Mouse (Mus musculus) C2C12 (cell line): ENCODE measurements around the gene Mroh3. TPM values are rescaled to one million over a fixed set of nuclear protein-coding genes. Genes with fewer than 3 reads are reported as not detected.

Experiments
- H3K27me3 ChIP-seq: one replicate; pipeline ENCODE4 v1.6.1; 2011; ENCODE audit not compliant: control insufficient read depth, insufficient read depth, insufficient read length
- H3K36me3 ChIP-seq: one replicate; pipeline ENCODE4 v1.6.1; 2011; ENCODE audit not compliant: control insufficient read depth, insufficient read depth
- H3K4me3 ChIP-seq: one replicate; pipeline ENCODE4 v1.5.1; 2011; ENCODE audit warnings: mild to moderate bottlenecking, control low read depth; ENCODE audit not compliant: poor library complexity, insufficient read depth, severe bottlenecking
- H3K79me2 ChIP-seq: one replicate; pipeline ENCODE4 v1.6.1; 2011; ENCODE audit not compliant: control insufficient read depth, insufficient read depth
- H3K79me3 ChIP-seq: one replicate; pipeline ENCODE4 v1.6.1; 2011; ENCODE audit warnings: low read depth, control low read depth
- H3ac ChIP-seq: one replicate; pipeline ENCODE3; 2011; ENCODE audit warnings: low read depth; ENCODE audit not compliant: control insufficient read depth, insufficient read length
- CEBPB ChIP-seq: IDR thresholded peaks from one replicate; pipeline ENCODE4 v1.6.1; 2011; ENCODE audit warnings: low read depth, mild to moderate bottlenecking, control low read depth, moderate library complexity
- CTCF ChIP-seq: IDR thresholded peaks from one replicate; pipeline ENCODE4 v1.5.1; 2011; ENCODE audit not compliant: control insufficient read depth, insufficient read depth, insufficient read length
- FOSL1 ChIP-seq: IDR thresholded peaks from one replicate; pipeline ENCODE4 v1.8.0; 2011; ENCODE audit warnings: mild to moderate bottlenecking, low read length; ENCODE audit not compliant: poor library complexity, insufficient read depth, severe bottlenecking
- MAX ChIP-seq: IDR thresholded peaks from one replicate; pipeline ENCODE4 v1.6.1; 2011; ENCODE audit warnings: mild to moderate bottlenecking, control low read depth
- MYOD1 ChIP-seq: IDR thresholded peaks from one replicate; pipeline ENCODE4 v1.6.1; 2011; ENCODE audit warnings: low read depth; ENCODE audit not compliant: control insufficient read depth, insufficient read length
- MYOG ChIP-seq: IDR thresholded peaks from one replicate; pipeline ENCODE4 v1.6.1; 2011; ENCODE audit not compliant: control insufficient read depth, insufficient read length; ENCODE audit errors: extremely low read depth
- USF1 ChIP-seq: IDR thresholded peaks from one replicate; pipeline ENCODE4 v1.6.1; 2011; ENCODE audit warnings: low read depth, mild to moderate bottlenecking, control low read depth, moderate library complexity
- polyA plus RNA-seq: library from polyadenylated mRNA; unstranded; fragments of >200 nt; fragmentation: generic; extraction: Trizol; gene quantifications from one replicate; pipeline ENCODE4 v1.2.1, GENCODE M21; 2012; ENCODE audit warnings: missing spikeins

Mroh3 gene
- polyA plus RNA-seq, 1 experiment: not detected

- TF ChIP-seq USF1 (peak; percentile 17), MYOG (no peak)
- H3K36me3 ChIP-seq: no peaks in the 10 kb centered on the region
- H3K4me3 ChIP-seq: no peak overlapping the region
- H3K27me3 ChIP-seq: no peaks in the 10 kb centered on the region
- H3K79me2 ChIP-seq: no peaks in the 10 kb centered on the region
- no peaks in the 10 kb centered on the region for H3K79me3 ChIP-seq
- H3ac ChIP-seq: no peak overlapping the region
Observed at GRCm38 (mm10) chr1:136142336-136142735, 70.3 kb downstream of the Mroh3 start.

DNA sequence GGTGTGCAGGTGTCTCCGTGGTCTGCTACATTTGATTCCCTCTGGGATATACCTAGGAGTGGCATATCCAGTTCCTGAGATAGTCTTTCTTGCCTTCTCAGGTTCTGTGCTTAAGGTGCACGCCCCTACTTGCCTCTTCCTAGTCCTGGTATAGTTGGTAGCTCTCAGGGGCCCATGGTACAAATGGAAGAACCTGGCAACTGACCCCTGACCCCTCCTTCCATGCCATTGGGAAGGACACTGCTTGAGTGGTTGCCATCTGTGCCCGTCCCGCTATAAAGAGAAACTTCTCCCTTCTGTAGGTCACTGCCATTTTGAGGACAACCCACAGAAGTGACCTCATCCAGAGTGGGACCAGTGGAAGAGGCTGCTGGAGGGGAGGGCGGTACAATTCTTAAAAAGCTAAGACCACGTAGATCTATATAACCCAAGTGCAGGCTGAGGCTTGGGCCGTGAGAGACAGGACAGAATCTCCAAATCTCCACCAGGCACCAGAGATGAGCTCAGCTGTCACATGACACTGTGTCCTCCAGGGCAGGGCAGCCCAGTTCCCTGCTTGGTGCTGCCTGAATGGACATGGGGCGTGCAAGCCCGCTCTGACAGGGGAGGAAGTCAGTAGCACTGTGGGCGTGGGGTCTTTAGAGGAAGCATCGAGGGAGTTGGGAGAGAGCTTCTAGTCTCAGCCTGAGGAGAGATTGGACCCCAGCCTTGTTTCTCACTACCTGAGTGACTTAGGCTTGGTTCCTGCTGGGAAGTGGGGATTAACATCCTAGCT is 71.3 kb downstream of the Mroh3 start:
- no peaks in the 10 kb centered on the region for H3K79me2 ChIP-seq
- H3K4me3 ChIP-seq: no peak overlapping the region
- no peak for TF ChIP-seq CEBPB
- no peaks in the 10 kb centered on the region for H3K79me3 ChIP-seq
- no peaks in the 10 kb centered on the region for H3K27me3 ChIP-seq
- no peak overlapping the region for H3ac ChIP-seq
- no peaks in the 10 kb centered on the region for H3K36me3 ChIP-seq

DNA sequence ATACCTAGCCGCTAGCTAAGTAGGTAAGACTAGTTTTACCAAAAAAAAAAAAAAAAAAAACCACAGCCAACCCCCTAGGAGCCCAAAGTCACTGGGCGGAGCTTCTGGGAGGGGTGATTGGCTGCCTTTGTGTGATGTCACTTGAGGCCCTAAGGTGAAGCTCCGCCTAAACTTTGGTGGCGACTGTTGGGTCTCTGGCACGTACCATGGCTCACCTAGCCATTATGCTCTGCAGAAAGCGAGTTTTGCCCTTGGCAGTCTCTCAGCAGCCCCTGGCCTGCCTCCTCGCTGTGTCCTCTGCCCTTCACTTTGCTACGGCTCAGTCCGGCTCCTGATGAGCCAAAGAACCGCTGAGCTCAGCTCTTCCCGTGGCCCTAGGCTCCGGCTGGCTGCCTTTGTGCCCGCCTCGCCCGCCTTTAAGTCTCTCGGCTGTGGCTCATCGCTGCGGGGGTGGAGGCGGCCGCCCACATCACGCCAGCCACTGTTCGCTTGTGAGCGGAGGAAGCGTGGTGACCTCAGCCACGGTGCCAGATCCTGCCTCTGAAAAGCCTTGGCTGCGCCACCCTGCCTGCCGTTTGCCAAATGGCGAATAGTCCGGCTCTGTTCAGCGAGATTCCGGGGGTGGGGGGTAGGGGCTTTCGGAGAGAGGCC is 72.5 kb downstream of the Mroh3 start:
- H3K36me3 ChIP-seq: no peaks in the 10 kb centered on the region
- peak overlapping the region; percentile 80 for H3ac ChIP-seq
- H3K79me2 ChIP-seq: no peaks in the 10 kb centered on the region
- no peaks in the 10 kb centered on the region for H3K79me3 ChIP-seq
- H3K4me3 ChIP-seq: peak overlapping the region; percentile 29
- TF ChIP-seq CTCF (no peak), CEBPB (no peak), USF1 (no peak), MAX (no peak), MYOD1 (no peak), MYOG (no peak), FOSL1 (no peak)
- H3K27me3 ChIP-seq: no peaks in the 10 kb centered on the region

DNA sequence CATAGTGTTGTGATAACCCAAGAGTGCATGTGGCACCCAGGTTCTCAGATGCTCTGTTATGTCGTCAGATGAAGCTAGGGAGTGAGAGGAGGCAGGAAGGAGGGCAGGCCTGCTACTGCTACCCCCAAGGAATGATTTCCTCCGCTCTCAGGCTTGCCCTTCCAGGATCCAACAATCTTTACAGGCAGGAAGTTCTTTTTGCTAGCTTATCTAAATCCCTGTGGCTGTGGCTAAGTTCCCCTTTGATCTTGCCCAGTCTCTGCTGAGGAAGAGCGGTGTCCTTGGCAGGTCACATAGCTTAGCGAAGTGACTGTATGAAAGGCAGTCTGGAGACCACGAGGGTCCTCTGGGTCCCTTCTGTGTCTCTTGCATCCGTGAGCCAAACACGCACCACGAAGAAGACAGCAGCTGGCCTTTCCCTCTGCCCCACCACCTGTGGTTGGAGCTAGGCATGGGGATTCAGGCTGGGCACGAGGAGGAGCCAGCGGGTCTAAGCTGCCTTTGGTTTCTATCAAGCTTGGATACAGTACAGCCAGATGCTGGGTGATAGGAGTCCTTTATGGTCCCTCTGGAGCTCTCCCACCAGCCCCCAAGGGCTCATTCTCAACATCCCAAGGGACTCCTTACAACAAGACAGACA is 74.3 kb downstream of the Mroh3 start:
- Histone ChIP-seq H3K79me3 (no peaks in the 10 kb centered on the region), H3K27me3 (no peaks in the 10 kb centered on the region), H3K4me3 (no peak overlapping the region), H3ac (no peak overlapping the region), H3K36me3 (no peaks in the 10 kb centered on the region), H3K79me2 (no peaks in the 10 kb centered on the region)
- TF ChIP-seq CEBPB (no peak), MAX (no peak), USF1 (no peak), FOSL1 (no peak), MYOG (no peak), MYOD1 (no peak), CTCF (no peak)

DNA sequence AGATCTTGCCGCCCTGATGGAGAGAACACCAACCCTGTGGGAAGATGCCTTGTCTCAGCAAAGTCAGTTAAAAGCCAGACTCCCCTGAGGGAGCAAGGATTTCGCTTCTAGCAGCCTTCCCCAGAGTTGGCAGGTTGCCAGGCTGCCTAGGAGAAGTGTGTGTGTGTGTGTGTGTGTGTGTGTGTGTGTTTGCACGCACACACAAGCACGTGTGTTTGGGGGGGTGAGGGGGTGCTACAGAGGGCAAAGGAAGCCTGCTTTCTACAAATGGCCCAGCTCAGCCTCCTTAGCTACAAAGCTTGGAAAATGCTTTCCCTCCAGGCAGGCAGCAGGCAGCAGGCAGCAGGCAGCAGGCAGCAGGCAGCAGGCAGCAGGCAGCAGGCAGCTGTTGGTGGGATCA is 75.1 kb downstream of the Mroh3 start:
- TF ChIP-seq USF1 (no peak), CTCF (no peak), MYOD1 (no peak), FOSL1 (no peak), MAX (no peak), MYOG (no peak), CEBPB (no peak)
- H3K79me2 ChIP-seq: no peaks in the 10 kb centered on the region
- no peaks in the 10 kb centered on the region for H3K27me3 ChIP-seq
- no peaks in the 10 kb centered on the region for H3K36me3 ChIP-seq
- H3K4me3 ChIP-seq: no peak overlapping the region
- H3K79me3 ChIP-seq: no peaks in the 10 kb centered on the region
- no peak overlapping the region for H3ac ChIP-seq

GRCm38 (mm10) chr1:136137071-136137531 is 75.5 kb downstream of the Mroh3 start:
- H3ac ChIP-seq: no peak overlapping the region
- no peak for TF ChIP-seq CTCF
- TF ChIP-seq FOSL1: no peak
- no peak for TF ChIP-seq USF1
- no peak for TF ChIP-seq MYOG
- no peak for TF ChIP-seq MAX
- no peak for TF ChIP-seq CEBPB
- no peak for TF ChIP-seq MYOD1
- H3K36me3 ChIP-seq: no peaks in the 10 kb centered on the region
- no peaks in the 10 kb centered on the region for H3K27me3 ChIP-seq
- H3K79me3 ChIP-seq: no peaks in the 10 kb centered on the region
- no peaks in the 10 kb centered on the region for H3K79me2 ChIP-seq
- no peak overlapping the region for H3K4me3 ChIP-seq
